ENCODE assay signal across 10 mouse cellular contexts in genomic region chr7:107738726-107739125, GRCm38 (mm10). TPM values are rescaled to one million over a fixed set of nuclear protein-coding genes. Genes with fewer than 3 reads are reported as not detected.
DNase-seq lines count a peak whose midpoint lies in the region; ATAC-seq and TF ChIP-seq lines count a peak whose summit lies in the region.
"Had no signal": no experiment of that assay in that cellular context is flagged by ENCODE, and none has a peak within 500 bp of the region (broad histone marks: within the 10 kb centered on the region; RNA-seq: fewer than 3 reads in every experiment).

No protein-coding gene starts in this region.

- DNase-seq in forebrain, embryonic 14.5 days (ENCODE audit: low spot score): peak; percentile 68
- no peak for DNase-seq in lung, postnatal 0 days (ENCODE audit: low spot score)
- DNase-seq in lung, postnatal 4 days: no peak
- peak; percentile 46 to 68 for DNase-seq in layer of hippocampus, postnatal 10 days (ENCODE audit: low spot score in 2 of 2)
- DNase-seq in thymus, postnatal 0 days (ENCODE audit: low spot score): peak; percentile 22
- DNase-seq in urinary bladder, adult 18-20 months (ENCODE audit: low spot score in 2 of 2): no peak
- DNase-seq in adrenal gland, adult 8-10 months: no peak

- no peak for TF ChIP-seq EP300 in lung, postnatal 0 days (IDR thresholded peaks at IDR 0.05)

- H3K9me3 ChIP-seq in forebrain, embryonic 14.5 days (replicated peaks; ENCODE audit: control insufficient read depth, low read length): no peaks in the 10 kb centered on the region
- H3K9me3 ChIP-seq in forebrain, embryonic 15.5 days: no peaks in the 10 kb centered on the region
- H3K9me3 ChIP-seq in lung, postnatal 0 days (ENCODE audit: low read length): no peaks in the 10 kb centered on the region
- H3K9me3 ChIP-seq: embryonic facial prominence, embryonic 13.5 days; neural tube, embryonic 12.5 days had no signal

- no peaks in the 10 kb centered on the region for H3K4me1 ChIP-seq in forebrain, embryonic 14.5 days (ENCODE audit: control insufficient read depth, insufficient read depth, low read length)
- H3K4me1 ChIP-seq in forebrain, embryonic 15.5 days: no peaks in the 10 kb centered on the region
- H3K4me1 ChIP-seq in lung, postnatal 0 days (ENCODE audit: insufficient read depth, low read depth, low read length): no peaks in the 10 kb centered on the region
- H3K4me1 ChIP-seq: neural tube, embryonic 12.5 days had no signal

- peak; percentile 51 for TF ChIP-seq CTCF in lung, postnatal 0 days (IDR thresholded peaks at IDR 0.05)

- no peaks in the 10 kb centered on the region for H3K36me3 ChIP-seq in forebrain, embryonic 14.5 days (ENCODE audit: control insufficient read depth, insufficient read depth, low read length)
- no peaks in the 10 kb centered on the region for H3K36me3 ChIP-seq in forebrain, embryonic 15.5 days
- peaks cover 3% of the 10 kb centered on the region; the same call in 1 of the 2 replicates for H3K36me3 ChIP-seq in lung, postnatal 0 days (ENCODE audit: insufficient read depth, low read length)
- H3K36me3 ChIP-seq: neural tube, embryonic 12.5 days had no signal

- 32% methylated on average over 2 of the region's 2 CpGs for WGBS in forebrain, embryonic 14.5 days
- 40% methylated on average over 2 of the region's 2 CpGs for WGBS in forebrain, embryonic 15.5 days
- 22% methylated on average over 2 of the region's 2 CpGs for WGBS in lung, postnatal 0 days

- H3K27ac ChIP-seq in forebrain, embryonic 14.5 days (ENCODE audit: low read depth, low read length): no peak overlapping the region
- no peak overlapping the region for H3K27ac ChIP-seq in forebrain, embryonic 15.5 days (replicated peaks)
- no peak overlapping the region for H3K27ac ChIP-seq in lung, postnatal 0 days (ENCODE audit: low read length)
- H3K27ac ChIP-seq: embryonic facial prominence, embryonic 13.5 days; neural tube, embryonic 12.5 days had no signal

- no peaks in the 10 kb centered on the region for H3K27me3 ChIP-seq in forebrain, embryonic 14.5 days (replicated peaks; ENCODE audit: control insufficient read depth, insufficient read depth, low read length)
- no peaks in the 10 kb centered on the region for H3K27me3 ChIP-seq in forebrain, embryonic 15.5 days
- no peaks in the 10 kb centered on the region for H3K27me3 ChIP-seq in lung, postnatal 0 days (replicated peaks; ENCODE audit: insufficient read depth, low read length)
- H3K27me3 ChIP-seq: embryonic facial prominence, embryonic 13.5 days; neural tube, embryonic 12.5 days had no signal

- H3K4me2 ChIP-seq in forebrain, embryonic 14.5 days (ENCODE audit: low read length): no peak overlapping the region
- H3K4me2 ChIP-seq in forebrain, embryonic 15.5 days (replicated peaks): no peak overlapping the region
- no peak overlapping the region for H3K4me2 ChIP-seq in lung, postnatal 0 days (replicated peaks; ENCODE audit: low read depth, low read length)
- H3K4me2 ChIP-seq: embryonic facial prominence, embryonic 13.5 days; neural tube, embryonic 12.5 days had no signal

- no peak overlapping the region for H3K9ac ChIP-seq in forebrain, embryonic 14.5 days (ENCODE audit: low read length)
- H3K9ac ChIP-seq in forebrain, embryonic 15.5 days (replicated peaks): no peak overlapping the region
- H3K9ac ChIP-seq in lung, postnatal 0 days (replicated peaks; ENCODE audit: low read depth): no peak overlapping the region
- H3K9ac ChIP-seq: embryonic facial prominence, embryonic 13.5 days; neural tube, embryonic 12.5 days had no signal

- ATAC-seq in forebrain, embryonic 14.5 days: no peak
- ATAC-seq in forebrain, embryonic 15.5 days (replicated peaks): no peak; the same call in 1 of the 2 replicates
- no peak for ATAC-seq in lung, postnatal 0 days

- H3K4me3 ChIP-seq in forebrain, embryonic 14.5 days (ENCODE audit: low read depth, low read length): no peak overlapping the region
- no peak overlapping the region for H3K4me3 ChIP-seq in forebrain, embryonic 15.5 days
- no peak overlapping the region for H3K4me3 ChIP-seq in lung, postnatal 0 days (ENCODE audit: low read depth, low read length)
- H3K4me3 ChIP-seq: embryonic facial prominence, embryonic 13.5 days; neural tube, embryonic 12.5 days had no signal

RNA-seq across cellular contexts. Expression of gene Cyb5r2, which starts 19.1 kb away (rescaled TPM):
- 0.10 TPM in 1 of 2 replicates, not detected in the other for polyA plus RNA-seq in forebrain, embryonic 14.5 days (2014; fragmentation: Nextera tagmentation; extraction: Ambion mirVana)
- polyA plus RNA-seq in forebrain, embryonic 15.5 days (2015; fragmentation: Nextera tagmentation; extraction: Ambion mirVana): not detected in 2 replicates
- 0.07 and 0.12 TPM in 2 replicates for polyA plus RNA-seq in lung, postnatal 0 days (2015; fragmentation: Nextera tagmentation; extraction: Ambion mirVana)
- total RNA-seq in layer of hippocampus, postnatal 10 days (2021): under 1 TPM in 1 of 2 experiments, not detected in 1; 0.30 TPM
- polyA plus RNA-seq in thymus, postnatal 0 days (2015; fragmentation: Nextera tagmentation; extraction: Ambion mirVana): 0.08 and 0.10 TPM in 2 replicates
- not detected for total RNA-seq in adrenal gland, adult 8-10 months (2022)

Comparison
In these comparisons a context has a peak if more than half of its experiments do, and no peak if none do; other contexts are left out.
1. DNase-seq: peak in forebrain, embryonic 14.5 days (single experiment), layer of hippocampus, postnatal 10 days (2 of 2) and thymus, postnatal 0 days (single experiment); none in lung, postnatal 0 days (single experiment), lung, postnatal 4 days (0 of 2), urinary bladder, adult 18-20 months (0 of 2) and adrenal gland, adult 8-10 months (single experiment).